Mouse (Mus musculus): ENCODE data around the gene Pfkm.

Pfkm gene

GRCm38 (mm10) chr15:98092372-98093120, at the start of gene Pfkm:
Gene Pfkm (plus strand): TSS chr15:98092589.
- no peak for DNase-seq (ENCODE audit: low read depth, low spot score)

- no peak for DNase-seq (ENCODE audit: low read depth, low spot score)
Observed at GRCm38 (mm10) chr15:98043967-98044366, 48.4 kb upstream of the Pfkm start.

- no peak for DNase-seq (ENCODE audit: low read depth, low spot score)
Observed at GRCm38 (mm10) chr15:98044387-98044786, 48.0 kb upstream of the Pfkm start.

GRCm38 (mm10) chr15:98048918-98049700, 43.3 kb upstream of the Pfkm start:
- no peak for DNase-seq (ENCODE audit: low read depth, low spot score)

GRCm38 (mm10) chr15:98051685-98052084, 40.7 kb upstream of the Pfkm start:
- DNase-seq (ENCODE audit: low read depth, low spot score): no peak

GRCm38 (mm10) chr15:98055246-98055645, 37.1 kb upstream of the Pfkm start:
- DNase-seq (ENCODE audit: low read depth, low spot score): peak; percentile 84

- DNase-seq (ENCODE audit: low read depth, low spot score): no peak
Observed at GRCm38 (mm10) chr15:98065881-98066280, 26.5 kb upstream of the Pfkm start.

- no peak for DNase-seq (ENCODE audit: low read depth, low spot score)
Observed at GRCm38 (mm10) chr15:98066602-98067001, 25.8 kb upstream of the Pfkm start.

GRCm38 (mm10) chr15:98067492-98067891, 24.9 kb upstream of the Pfkm start:
- DNase-seq (ENCODE audit: low read depth, low spot score): no peak

GRCm38 (mm10) chr15:98068506-98068905, 23.9 kb upstream of the Pfkm start:
- no peak for DNase-seq (ENCODE audit: low read depth, low spot score)

- no peak for DNase-seq (ENCODE audit: low read depth, low spot score)
Observed at GRCm38 (mm10) chr15:98069566-98070245, 22.7 kb upstream of the Pfkm start.

- no peak for DNase-seq (ENCODE audit: low read depth, low spot score)
Observed at GRCm38 (mm10) chr15:98070376-98070775, 22.0 kb upstream of the Pfkm start.

- no peak for DNase-seq (ENCODE audit: low read depth, low spot score)
Observed at GRCm38 (mm10) chr15:98074521-98074920, 17.9 kb upstream of the Pfkm start.

GRCm38 (mm10) chr15:98075034-98075433, 17.4 kb upstream of the Pfkm start:
- DNase-seq (ENCODE audit: low read depth, low spot score): no peak

- DNase-seq (ENCODE audit: low read depth, low spot score): no peak
Observed at GRCm38 (mm10) chr15:98076901-98077300, 15.5 kb upstream of the Pfkm start.

GRCm38 (mm10) chr15:98088889-98089288, 3.5 kb upstream of the Pfkm start:
- no peak for DNase-seq (ENCODE audit: low read depth, low spot score)

- DNase-seq (ENCODE audit: low read depth, low spot score): peak; percentile 17
Observed at GRCm38 (mm10) chr15:98089421-98090183, 2.8 kb upstream of the Pfkm start.

GRCm38 (mm10) chr15:98091841-98092240, 548 bp upstream of the Pfkm start:
- no peak for DNase-seq (ENCODE audit: low read depth, low spot score)

GRCm38 (mm10) chr15:98093121-98094011, 977 bp downstream of the Pfkm start, which contains the start of gene Senp1:
Gene Senp1 (minus strand): TSS chr15:98093744.
- DNase-seq (ENCODE audit: low read depth, low spot score): peak; percentile 90

- no peak for DNase-seq (ENCODE audit: low read depth, low spot score)
Observed at GRCm38 (mm10) chr15:98094905-98095304, 2.5 kb downstream of the Pfkm start.

All from mesoderm, embryonic 11.5 days (tissue).